Mouse (Mus musculus) small intestine, adult 2 months (tissue): ENCODE results near the gene Klf7. TPM values are rescaled to one million over a fixed set of nuclear protein-coding genes. Genes with fewer than 3 reads are reported as not detected.

ENCODE experiments used
- H3K27ac ChIP-seq: fragments of 200-500 bp; 2 replicates; pipeline ENCODE4 v1.5.1; 2012; ENCODE audit warnings: low read depth, low read length, control low read depth, inconsistent platforms; ENCODE audit not compliant: insufficient read depth
- H3K27me3 ChIP-seq: fragments of 200-500 bp; 2 replicates; pipeline ENCODE4 v1.6.1; 2012; ENCODE audit warnings: mild to moderate bottlenecking, moderate library complexity, low read length, inconsistent platforms; ENCODE audit not compliant: control insufficient read depth, insufficient read depth
- H3K36me3 ChIP-seq: fragments of 200-500 bp; 2 replicates; pipeline ENCODE4 v1.6.1; 2012; ENCODE audit warnings: mild to moderate bottlenecking, low read length, control low read depth, inconsistent platforms; ENCODE audit not compliant: control insufficient read depth, insufficient read depth
- H3K4me1 ChIP-seq: fragments of 200-500 bp; 2 replicates; pipeline ENCODE4 v1.6.1; 2012; ENCODE audit warnings: low read length, inconsistent platforms, mixed read lengths; ENCODE audit not compliant: control insufficient read depth, insufficient read depth, insufficient read length
- H3K4me3 ChIP-seq: fragments of 200-500 bp; 2 replicates; pipeline ENCODE4 v1.5.1; 2012; ENCODE audit warnings: low read depth, mild to moderate bottlenecking, control low read depth, inconsistent platforms, low read length, moderate library complexity
- CTCF ChIP-seq: fragments of 200-500 bp; IDR thresholded peaks from 2 replicates; pipeline ENCODE4 v1.5.1; 2012; ENCODE audit warnings: low read depth, mild to moderate bottlenecking, control low read depth, inconsistent platforms, low read length, moderate library complexity, mixed read lengths; ENCODE audit not compliant: insufficient replicate concordance, insufficient read length; ENCODE audit errors: extremely low read depth
- POLR2A ChIP-seq: fragments of 200-500 bp; IDR thresholded peaks from 2 replicates; pipeline ENCODE4 v1.6.1; 2012; ENCODE audit warnings: low read depth, mild to moderate bottlenecking, control low read depth, inconsistent platforms, low read length, moderate library complexity
- WGBS: fragments of 180-500 bp; shearing (Covaris S2); methylation state at CpG from one replicate; pipeline ENCODE4 v1.1.7; 2018; 5-methylcytosine and 5-hydroxymethylcytosine counted together
- polyA plus RNA-seq: library from polyadenylated mRNA; depleted of rRNA; stranded (reverse); fragments of >200 nt; gene quantifications from 2 replicates; pipeline ENCODE4 v1.2.3, GENCODE M21; 2012

The Klf7 gene
- polyA plus RNA-seq, 1 experiment, result 4.1 TPM

- H3K36me3 ChIP-seq, result peaks cover 24% of the 10 kb centered on the region
- no peak overlapping the region for H3K4me3 ChIP-seq
- no peaks in the 10 kb centered on the region for H3K27me3 ChIP-seq
- no peak for TF ChIP-seq POLR2A
- TF ChIP-seq CTCF, result no peak
- no peaks in the 10 kb centered on the region for H3K4me1 ChIP-seq
- H3K27ac ChIP-seq, result no peak overlapping the region
- WGBS, result 93% methylated on average over 6 of the region's 6 CpGs
Measured at GRCm38 (mm10) chr1:64037800-64038199, 84.3 kb downstream of the Klf7 start.

GRCm38 (mm10) chr1:64036881-64037452, 85.1 kb downstream of the Klf7 start:
- H3K36me3 ChIP-seq, result peaks cover 22% of the 10 kb centered on the region
- no peak overlapping the region for H3K4me3 ChIP-seq
- TF ChIP-seq POLR2A (no peak), CTCF (no peak)
- no peaks in the 10 kb centered on the region for H3K4me1 ChIP-seq
- no peaks in the 10 kb centered on the region for H3K27me3 ChIP-seq
- WGBS, result 72% methylated on average over 7 of the region's 7 CpGs
- H3K27ac ChIP-seq, result no peak overlapping the region

- Histone ChIP-seq H3K36me3 (peaks cover 18% of the 10 kb centered on the region), H3K4me1 (no peaks in the 10 kb centered on the region), H3K4me3 (no peak overlapping the region), H3K27me3 (no peaks in the 10 kb centered on the region), H3K27ac (no peak overlapping the region)
- 62% methylated on average over 7 of the region's 7 CpGs for WGBS
- no peak for TF ChIP-seq POLR2A
- TF ChIP-seq CTCF, result no peak
Measured at GRCm38 (mm10) chr1:64035804-64036203, 86.3 kb downstream of the Klf7 start.

DNA sequence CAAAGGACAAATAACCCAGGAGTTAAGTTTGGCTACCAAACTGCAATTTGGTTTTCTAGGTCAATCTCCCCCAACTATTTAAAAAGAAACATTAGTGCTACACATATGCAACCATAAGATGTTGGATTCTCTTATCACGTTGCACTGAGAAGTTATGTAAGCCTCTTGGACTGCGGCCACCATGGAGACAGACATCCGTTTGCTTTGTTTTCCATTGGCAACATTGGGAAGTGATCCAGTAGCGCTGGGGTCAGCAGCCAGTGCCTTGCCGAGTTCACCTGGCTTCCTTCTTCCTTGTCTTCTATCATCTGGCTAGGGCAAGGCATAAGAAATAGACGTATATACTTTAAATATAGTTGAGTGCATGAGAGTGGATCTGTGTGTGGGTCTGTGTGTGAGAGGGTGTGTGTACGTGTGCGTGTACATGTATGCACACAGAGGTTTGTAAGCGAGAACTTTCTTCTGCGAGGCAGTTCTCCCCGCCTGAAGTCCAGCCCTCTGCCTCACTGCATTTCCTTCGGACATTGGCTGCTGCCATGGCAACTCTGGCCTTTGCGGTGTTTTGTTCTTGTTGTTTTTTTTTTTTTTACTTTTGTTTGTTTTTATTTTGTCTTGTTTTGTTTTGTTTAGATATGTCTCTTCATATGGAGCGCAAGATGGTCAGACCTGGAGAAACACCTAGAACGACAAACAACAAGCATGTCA, 86.8 kb downstream of the Klf7 start:
- 0 out of 2 replicates have a peak overlapping the region, but pooled peaks have one; percentile 49 for H3K27ac ChIP-seq
- H3K36me3 ChIP-seq, result peaks cover 13% of the 10 kb centered on the region
- TF ChIP-seq CTCF (no peak), POLR2A (no peak)
- no peak overlapping the region for H3K4me3 ChIP-seq
- H3K4me1 ChIP-seq, result no peaks in the 10 kb centered on the region
- no peaks in the 10 kb centered on the region for H3K27me3 ChIP-seq
- 73% methylated on average over 15 of the region's 15 CpGs for WGBS

GRCm38 (mm10) chr1:64032502-64033231, 89.4 kb downstream of the Klf7 start:
- H3K36me3 ChIP-seq, result peaks cover 7% of the 10 kb centered on the region
- no peak for TF ChIP-seq CTCF
- TF ChIP-seq POLR2A, result no peak
- no peak overlapping the region for H3K4me3 ChIP-seq
- 93% methylated on average over 9 of the region's 9 CpGs for WGBS
- no peaks in the 10 kb centered on the region for H3K4me1 ChIP-seq
- no peaks in the 10 kb centered on the region for H3K27me3 ChIP-seq
- H3K27ac ChIP-seq, result no peak overlapping the region

DNA sequence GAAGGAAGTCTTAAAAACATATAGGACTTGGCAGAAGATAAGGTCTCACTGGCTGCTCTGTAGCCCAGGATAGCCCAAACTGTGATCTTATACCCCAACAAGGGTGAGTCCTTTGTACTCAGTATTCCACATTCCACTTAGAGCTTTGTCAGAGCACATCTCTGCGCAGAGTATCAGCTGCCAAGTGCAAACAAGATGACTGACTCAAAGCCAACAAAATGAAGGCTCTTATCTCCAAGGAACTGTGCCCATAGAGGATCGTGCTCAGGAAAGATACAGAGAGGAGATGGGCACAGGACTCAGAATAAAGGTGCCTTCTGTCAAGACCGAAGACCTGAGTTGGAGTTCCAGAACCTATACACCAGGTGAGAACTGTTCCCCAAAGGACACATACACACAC, 100.1 kb downstream of the Klf7 start:
- no peaks in the 10 kb centered on the region for H3K27me3 ChIP-seq
- no peak overlapping the region for H3K27ac ChIP-seq
- no peaks in the 10 kb centered on the region for H3K36me3 ChIP-seq
- 55% methylated on average over 3 of the region's 3 CpGs for WGBS
- no peak overlapping the region for H3K4me3 ChIP-seq
- H3K4me1 ChIP-seq, result no peaks in the 10 kb centered on the region; the same call in 1 of the 2 replicates
- TF ChIP-seq CTCF (no peak), POLR2A (no peak)

DNA sequence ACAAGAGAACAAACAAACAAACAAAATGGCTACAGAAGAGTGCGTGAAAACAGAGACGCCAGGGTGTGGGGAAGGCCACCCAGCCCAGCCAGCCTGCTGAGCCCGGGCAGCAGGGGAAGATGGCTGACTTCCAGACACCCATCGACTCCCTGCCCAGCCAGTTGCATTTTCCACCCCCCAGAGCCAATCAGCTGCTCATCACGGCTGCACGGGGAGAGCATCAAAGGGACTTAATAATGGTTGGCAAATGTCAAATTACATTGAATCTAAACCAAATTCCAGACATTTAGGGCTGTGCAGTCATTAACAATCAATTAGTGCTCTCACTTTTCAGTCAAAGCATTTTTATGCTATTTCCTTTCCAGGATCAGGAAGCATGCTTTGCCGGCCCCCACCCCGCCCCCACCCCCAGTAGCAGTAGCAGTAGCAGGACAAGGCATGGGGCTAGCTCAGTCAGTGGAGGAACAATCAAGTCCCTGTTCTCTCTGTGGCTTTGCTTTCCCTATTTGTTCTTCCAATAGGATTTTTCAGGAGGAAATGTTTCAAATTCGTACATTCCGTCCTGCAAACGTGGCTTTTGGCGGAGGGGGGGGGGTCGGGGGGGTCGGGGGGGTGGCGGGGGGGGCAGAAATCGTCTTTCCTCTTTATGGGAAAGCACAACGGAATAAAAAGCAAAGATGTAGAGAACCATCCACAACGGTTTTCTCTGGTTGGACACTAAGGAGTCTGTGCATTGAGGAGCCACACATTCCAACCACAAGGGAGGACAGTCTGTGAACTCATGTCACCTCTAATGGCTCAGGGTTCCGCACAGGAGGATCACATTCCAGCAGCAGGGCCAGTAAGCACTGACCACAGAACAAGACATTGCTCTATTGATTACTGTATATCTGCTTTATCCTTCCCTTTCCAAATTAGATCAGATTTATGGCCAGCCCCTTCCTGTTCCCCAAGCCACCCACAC, 101.1 kb downstream of the Klf7 start:
- 43% methylated on average over 19 of the region's 19 CpGs for WGBS
- Histone ChIP-seq H3K4me1 (no peaks in the 10 kb centered on the region; the same call in 1 of the 2 replicates), H3K27ac (no peak overlapping the region), H3K27me3 (no peaks in the 10 kb centered on the region), H3K4me3 (no peak overlapping the region), H3K36me3 (no peaks in the 10 kb centered on the region)
- no peak for TF ChIP-seq CTCF
- TF ChIP-seq POLR2A, result no peak
